Mouse (Mus musculus): ENCODE data around the gene Etfb.
"Not testable (repeated sequence)": the region's sequence is repeated elsewhere in the genome, so short reads cannot be mapped to it uniquely, and the experiment has no call there.

Gene Etfb

GRCm38 (mm10) chr7:43443917-43444293 is at the start of gene Etfb, which contains the start of gene Gm45233:
TSS of gene Etfb (plus strand) at chr7:43444083.
TSS of gene Gm45233 (plus strand) at chr7:43444128.
- DNase-seq (ENCODE audit: low read depth, low spot score), result peak; percentile 91

GRCm38 (mm10) chr7:43399501-43399900 is 44.4 kb upstream of the Etfb start:
- DNase-seq (ENCODE audit: low read depth, low spot score), result no peak

- no peak for DNase-seq (ENCODE audit: low read depth, low spot score)
Measured at GRCm38 (mm10) chr7:43402718-43403117, 41.2 kb upstream of the Etfb start.

GRCm38 (mm10) chr7:43407573-43407972 is 36.3 kb upstream of the Etfb start:
- no peak for DNase-seq (ENCODE audit: low read depth, low spot score)

- no peak for DNase-seq (ENCODE audit: low read depth, low spot score)
Measured at GRCm38 (mm10) chr7:43408131-43408553, 35.7 kb upstream of the Etfb start, which contains the start of gene Siglecg. TSS of gene Siglecg (plus strand) at chr7:43408204.

GRCm38 (mm10) chr7:43409084-43409483 is 34.8 kb upstream of the Etfb start:
- no peak for DNase-seq (ENCODE audit: low read depth, low spot score)

GRCm38 (mm10) chr7:43411724-43412123 is 32.2 kb upstream of the Etfb start:
- DNase-seq (ENCODE audit: low read depth, low spot score), result not testable (repeated sequence)

GRCm38 (mm10) chr7:43417298-43417697 is 26.6 kb upstream of the Etfb start:
- no peak for DNase-seq (ENCODE audit: low read depth, low spot score)

GRCm38 (mm10) chr7:43422995-43423617 is 20.8 kb upstream of the Etfb start:
- peak; percentile 67 for DNase-seq (ENCODE audit: low read depth, low spot score)

- DNase-seq (ENCODE audit: low read depth, low spot score), result no peak
Measured at GRCm38 (mm10) chr7:43423991-43424625, 19.8 kb upstream of the Etfb start.

GRCm38 (mm10) chr7:43427406-43427805 is 16.5 kb upstream of the Etfb start, which contains the start of gene Lim2:
TSS of gene Lim2 (plus strand) at chr7:43427670.
- no peak for DNase-seq (ENCODE audit: low read depth, low spot score)

GRCm38 (mm10) chr7:43429500-43429899 is 14.4 kb upstream of the Etfb start:
- DNase-seq (ENCODE audit: low read depth, low spot score), result no peak

- no peak for DNase-seq (ENCODE audit: low read depth, low spot score)
Measured at GRCm38 (mm10) chr7:43432891-43433290, 11.0 kb upstream of the Etfb start.

GRCm38 (mm10) chr7:43434676-43435075 is 9.2 kb upstream of the Etfb start:
- DNase-seq (ENCODE audit: low read depth, low spot score), result no peak

GRCm38 (mm10) chr7:43436341-43437255 is 7.3 kb upstream of the Etfb start, which contains the start of gene Nkg7:
TSS of gene Nkg7 (plus strand) at chr7:43437073.
- no peak for DNase-seq (ENCODE audit: low read depth, low spot score)

GRCm38 (mm10) chr7:43438611-43439010 is 5.3 kb upstream of the Etfb start:
- DNase-seq (ENCODE audit: low read depth, low spot score), result no peak

- DNase-seq (ENCODE audit: low read depth, low spot score), result no peak
Measured at GRCm38 (mm10) chr7:43440482-43440881, 3.4 kb upstream of the Etfb start, which contains the start of gene Cldnd2. TSS of gene Cldnd2 (plus strand) at chr7:43440782.

- no peak for DNase-seq (ENCODE audit: low read depth, low spot score)
Measured at GRCm38 (mm10) chr7:43441071-43441470, 2.8 kb upstream of the Etfb start.

- DNase-seq (ENCODE audit: low read depth, low spot score), result no peak
Measured at GRCm38 (mm10) chr7:43442684-43443083, 1.2 kb upstream of the Etfb start.

GRCm38 (mm10) chr7:43443126-43443916 is 562 bp upstream of the Etfb start:
- peak; percentile 46 for DNase-seq (ENCODE audit: low read depth, low spot score)

GRCm38 (mm10) chr7:43447801-43448200 is 3.9 kb downstream of the Etfb start:
- DNase-seq (ENCODE audit: low read depth, low spot score), result no peak

All from WW6 (cell line).